Mouse (Mus musculus): Measurements from ENCODE around the gene Capzb. TPM values are rescaled to one million over a fixed set of nuclear protein-coding genes. Genes with fewer than 3 reads are reported as not detected.

The Capzb gene
- polyA plus RNA-seq, 1 experiment from 2014 or later, result 278 TPM

GRCm38 (mm10) chr4:139193176-139194093, 736 bp downstream of the Capzb start:
- Histone ChIP-seq H3K36me3 (ENCODE audit: control insufficient read depth, insufficient read depth, low read length) (no peaks in the 10 kb centered on the region), H3K4me2 (ENCODE audit: low read length) (peak overlapping the region; percentile 96), H3K27ac (ENCODE audit: low read depth, low read length) (peak overlapping the region; percentile 78; the same call in 1 of the 2 replicates), H3K4me1 (ENCODE audit: control insufficient read depth, insufficient read depth, low read length) (peaks cover 21% of the 10 kb centered on the region), H3K4me3 (ENCODE audit: low read depth, low read length) (peak overlapping the region; percentile 88), H3K9me3 (replicated peaks; ENCODE audit: control insufficient read depth, low read length) (no peaks in the 10 kb centered on the region), H3K9ac (ENCODE audit: low read length) (peak overlapping the region; percentile 88), H3K27me3 (replicated peaks; ENCODE audit: control insufficient read depth, insufficient read depth, low read length) (no peaks in the 10 kb centered on the region)
- DNase-seq (ENCODE audit: low spot score) (no peak), ATAC-seq (peak; percentile 38; the same call in 1 of the 2 replicates)
- 9% methylated on average over 34 of the region's 35 CpGs for WGBS

GRCm38 (mm10) chr4:139195101-139195500, 2.4 kb downstream of the Capzb start:
- no peak overlapping the region for H3K9ac ChIP-seq (ENCODE audit: low read length)
- WGBS, result 81% methylated on average over 5 of the region's 5 CpGs
- peaks cover 3% of the 10 kb centered on the region for H3K36me3 ChIP-seq (ENCODE audit: control insufficient read depth, insufficient read depth, low read length)
- no peak overlapping the region for H3K4me3 ChIP-seq (ENCODE audit: low read depth, low read length)
- DNase-seq (ENCODE audit: low spot score) (no peak), ATAC-seq (no peak)
- H3K4me2 ChIP-seq (ENCODE audit: low read length), result no peak overlapping the region
- no peaks in the 10 kb centered on the region for H3K27me3 ChIP-seq (replicated peaks; ENCODE audit: control insufficient read depth, insufficient read depth, low read length)
- H3K27ac ChIP-seq (ENCODE audit: low read depth, low read length), result no peak overlapping the region
- H3K9me3 ChIP-seq (replicated peaks; ENCODE audit: control insufficient read depth, low read length), result no peaks in the 10 kb centered on the region
- peaks cover 21% of the 10 kb centered on the region for H3K4me1 ChIP-seq (ENCODE audit: control insufficient read depth, insufficient read depth, low read length)

- no peak overlapping the region for H3K4me2 ChIP-seq (ENCODE audit: low read length)
- H3K27me3 ChIP-seq (replicated peaks; ENCODE audit: control insufficient read depth, insufficient read depth, low read length), result no peaks in the 10 kb centered on the region
- peaks cover 6% of the 10 kb centered on the region for H3K36me3 ChIP-seq (ENCODE audit: control insufficient read depth, insufficient read depth, low read length)
- WGBS, result 86% methylated on average over 6 of the region's 6 CpGs
- no peak overlapping the region for H3K9ac ChIP-seq (ENCODE audit: low read length)
- H3K4me3 ChIP-seq (ENCODE audit: low read depth, low read length), result no peak overlapping the region
- no peak for DNase-seq (ENCODE audit: low spot score)
- no peaks in the 10 kb centered on the region for H3K9me3 ChIP-seq (replicated peaks; ENCODE audit: control insufficient read depth, low read length)
- ATAC-seq, result no peak
- peaks cover 20% of the 10 kb centered on the region for H3K4me1 ChIP-seq (ENCODE audit: control insufficient read depth, insufficient read depth, low read length)
- no peak overlapping the region for H3K27ac ChIP-seq (ENCODE audit: low read depth, low read length)
Measured at GRCm38 (mm10) chr4:139196464-139196863, 3.8 kb downstream of the Capzb start.

DNA sequence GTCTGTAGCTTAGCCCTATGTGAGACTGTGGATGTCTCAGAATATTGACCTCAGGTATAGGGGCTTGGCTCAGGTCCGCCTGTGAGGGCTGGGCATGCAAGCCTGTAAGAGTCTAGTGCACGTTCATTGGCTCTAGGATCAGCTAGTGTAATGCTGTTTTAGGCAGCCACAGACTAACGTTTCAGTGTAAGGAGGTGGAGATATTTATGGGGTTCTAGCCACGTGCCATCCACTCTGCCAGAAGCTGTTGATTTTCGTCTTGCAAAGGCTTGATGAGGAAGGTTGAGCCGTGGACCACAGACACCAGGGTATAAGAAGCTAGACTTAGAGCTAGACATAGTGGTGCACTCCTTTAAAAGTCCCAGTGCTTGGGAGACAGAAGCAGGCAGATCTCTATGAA, 4.2 kb downstream of the Capzb start:
- Histone ChIP-seq H3K27me3 (replicated peaks; ENCODE audit: control insufficient read depth, insufficient read depth, low read length) (no peaks in the 10 kb centered on the region), H3K4me3 (ENCODE audit: low read depth, low read length) (no peak overlapping the region), H3K9me3 (replicated peaks; ENCODE audit: control insufficient read depth, low read length) (no peaks in the 10 kb centered on the region), H3K4me1 (ENCODE audit: control insufficient read depth, insufficient read depth, low read length) (peaks cover 15% of the 10 kb centered on the region), H3K4me2 (ENCODE audit: low read length) (no peak overlapping the region), H3K27ac (ENCODE audit: low read depth, low read length) (no peak overlapping the region), H3K9ac (ENCODE audit: low read length) (no peak overlapping the region), H3K36me3 (ENCODE audit: control insufficient read depth, insufficient read depth, low read length) (peaks cover 6% of the 10 kb centered on the region)
- DNase-seq (ENCODE audit: low spot score) (no peak), ATAC-seq (no peak)
- 85% methylated on average over 6 of the region's 6 CpGs for WGBS

DNA sequence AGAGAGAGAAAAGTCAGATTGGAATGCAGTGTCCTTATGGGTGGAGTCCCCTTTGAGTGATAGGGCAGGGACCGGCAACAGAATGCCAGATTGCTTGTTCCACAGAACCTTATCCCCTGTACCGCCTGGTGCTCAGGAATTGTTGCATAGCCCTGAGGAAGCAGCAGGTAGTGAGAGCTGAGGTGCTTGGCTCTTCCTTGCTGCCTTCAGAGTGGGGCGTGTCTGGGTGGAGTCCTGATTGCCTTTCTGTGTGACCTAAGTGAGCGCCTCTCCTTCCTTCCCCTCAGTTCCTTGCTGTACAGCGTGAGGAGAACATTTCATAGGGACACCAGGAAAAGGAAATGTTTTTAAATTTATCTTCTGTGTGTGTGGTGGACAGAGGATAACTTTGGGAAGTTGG, 4.8 kb downstream of the Capzb start:
- 85% methylated on average over 5 of the region's 5 CpGs for WGBS
- Histone ChIP-seq H3K4me3 (ENCODE audit: low read depth, low read length) (no peak overlapping the region), H3K9me3 (replicated peaks; ENCODE audit: control insufficient read depth, low read length) (no peaks in the 10 kb centered on the region)

DNA sequence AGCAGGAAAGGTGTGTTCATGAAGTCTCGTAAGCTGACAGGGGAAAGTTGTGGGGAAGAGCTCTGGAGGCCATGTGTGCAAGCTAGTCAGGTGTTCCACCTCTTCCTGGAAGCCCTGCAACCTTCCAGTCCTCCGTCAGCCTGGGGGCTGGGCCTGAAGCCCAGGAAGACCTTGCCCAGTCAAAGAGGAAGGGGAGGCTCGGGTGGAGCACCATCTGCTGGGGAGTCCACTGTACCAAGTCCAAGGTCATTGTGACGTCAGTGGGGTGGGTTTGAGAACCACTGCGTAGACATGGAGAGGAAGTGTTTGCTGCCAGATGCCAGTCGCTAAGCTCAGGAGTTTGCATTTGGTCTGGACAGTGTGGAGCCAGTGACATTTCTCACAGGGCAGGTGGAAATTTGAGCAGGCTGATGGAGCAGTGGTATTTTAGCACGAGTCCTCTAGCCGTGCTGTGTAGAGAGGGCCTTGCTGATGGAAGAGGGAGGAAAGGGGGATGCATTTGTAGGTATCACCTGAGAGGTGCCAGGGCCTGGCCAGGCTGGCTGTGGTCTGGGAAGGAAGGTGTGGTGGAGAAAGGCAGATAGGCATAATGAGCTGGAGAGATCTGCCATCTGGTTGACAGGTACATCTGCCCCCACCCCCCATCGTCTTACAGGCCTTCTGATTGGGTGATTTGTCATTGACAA, 5.4 kb downstream of the Capzb start:
- Histone ChIP-seq H3K4me1 (ENCODE audit: control insufficient read depth, insufficient read depth, low read length) (peaks cover 14% of the 10 kb centered on the region), H3K4me3 (ENCODE audit: low read depth, low read length) (no peak overlapping the region), H3K36me3 (ENCODE audit: control insufficient read depth, insufficient read depth, low read length) (peaks cover 6% of the 10 kb centered on the region), H3K9me3 (replicated peaks; ENCODE audit: control insufficient read depth, low read length) (no peaks in the 10 kb centered on the region), H3K9ac (ENCODE audit: low read length) (no peak overlapping the region), H3K27ac (ENCODE audit: low read depth, low read length) (no peak overlapping the region), H3K27me3 (replicated peaks; ENCODE audit: control insufficient read depth, insufficient read depth, low read length) (no peaks in the 10 kb centered on the region), H3K4me2 (ENCODE audit: low read length) (no peak overlapping the region)
- no peak for DNase-seq (ENCODE audit: low spot score)
- whole genome bisulfite sequencing, result 80% methylated on average over 9 of the region's 9 CpGs
- ATAC-seq, result no peak

More for the DNA sequence above, 4.8 kb downstream of the Capzb start:
- ATAC-seq (no peak), DNase-seq (ENCODE audit: low spot score) (no peak)
- peaks cover 14% of the 10 kb centered on the region for H3K4me1 ChIP-seq (ENCODE audit: control insufficient read depth, insufficient read depth, low read length)
- H3K27ac ChIP-seq (ENCODE audit: low read depth, low read length), result no peak overlapping the region
- no peak overlapping the region for H3K4me2 ChIP-seq (ENCODE audit: low read length)
- H3K36me3 ChIP-seq (ENCODE audit: control insufficient read depth, insufficient read depth, low read length), result peaks cover 6% of the 10 kb centered on the region
- no peaks in the 10 kb centered on the region for H3K27me3 ChIP-seq (replicated peaks; ENCODE audit: control insufficient read depth, insufficient read depth, low read length)
- H3K9ac ChIP-seq (ENCODE audit: low read length), result no peak overlapping the region

DNA sequence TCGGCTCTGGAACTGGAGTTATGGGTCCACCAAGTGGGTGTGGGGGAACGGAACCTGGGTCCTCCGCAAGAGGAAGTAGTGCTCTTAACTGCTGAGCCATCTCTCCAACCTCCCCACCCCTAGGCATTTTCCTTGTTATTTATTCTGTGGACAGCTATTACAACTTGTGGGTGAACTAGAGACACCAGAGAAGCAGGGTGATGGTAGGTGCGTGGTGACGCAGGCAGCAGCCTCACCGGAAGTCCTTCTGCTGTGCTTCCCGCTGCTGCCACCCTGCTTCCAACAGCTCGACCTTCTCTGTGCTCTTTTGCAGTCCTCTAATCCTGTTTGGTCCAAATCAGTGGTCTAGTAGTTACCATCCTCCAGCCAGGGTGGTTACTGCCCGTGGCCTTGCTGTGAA, 6.4 kb downstream of the Capzb start:
- Histone ChIP-seq H3K27me3 (replicated peaks; ENCODE audit: control insufficient read depth, insufficient read depth, low read length) (no peaks in the 10 kb centered on the region), H3K4me2 (ENCODE audit: low read length) (no peak overlapping the region), H3K9ac (ENCODE audit: low read length) (no peak overlapping the region), H3K4me1 (ENCODE audit: control insufficient read depth, insufficient read depth, low read length) (peaks cover 7% of the 10 kb centered on the region), H3K9me3 (replicated peaks; ENCODE audit: control insufficient read depth, low read length) (no peaks in the 10 kb centered on the region), H3K27ac (ENCODE audit: low read depth, low read length) (no peak overlapping the region), H3K4me3 (ENCODE audit: low read depth, low read length) (no peak overlapping the region), H3K36me3 (ENCODE audit: control insufficient read depth, insufficient read depth, low read length) (peaks cover 6% of the 10 kb centered on the region)
- ATAC-seq (no peak), DNase-seq (ENCODE audit: low spot score) (no peak)
- 88% methylated on average over 9 of the region's 9 CpGs for WGBS

- H3K4me3 ChIP-seq (ENCODE audit: low read depth, low read length), result no peak overlapping the region
- ATAC-seq, result no peak
- WGBS, result 97% methylated on average over 8 of the region's 8 CpGs
Measured at GRCm38 (mm10) chr4:139199703-139200340, 7.1 kb downstream of the Capzb start.

More at GRCm38 (mm10) chr4:139199703-139200340, 7.1 kb downstream of the Capzb start:
- Histone ChIP-seq H3K9ac (ENCODE audit: low read length) (no peak overlapping the region), H3K4me2 (ENCODE audit: low read length) (no peak overlapping the region), H3K9me3 (replicated peaks; ENCODE audit: control insufficient read depth, low read length) (no peaks in the 10 kb centered on the region), H3K4me1 (ENCODE audit: control insufficient read depth, insufficient read depth, low read length) (peaks cover 3% of the 10 kb centered on the region; the same call in 1 of the 2 replicates), H3K27me3 (replicated peaks; ENCODE audit: control insufficient read depth, insufficient read depth, low read length) (no peaks in the 10 kb centered on the region), H3K36me3 (ENCODE audit: control insufficient read depth, insufficient read depth, low read length) (peaks cover 6% of the 10 kb centered on the region), H3K27ac (ENCODE audit: low read depth, low read length) (no peak overlapping the region)
- no peak for DNase-seq (ENCODE audit: low spot score)

Data from forebrain, embryonic 14.5 days (tissue).